Mouse (Mus musculus) forebrain, postnatal 0 days (tissue): Measurements from ENCODE around the gene Cdk19. TPM values are rescaled to one million over a fixed set of nuclear protein-coding genes. Genes with fewer than 3 reads are reported as not detected.
A peak's percentile ranks its signal among the peaks of the same experiment; 100 is the strongest.

Experiments used
- ATAC-seq: fragments of 200-750 bp; cut with Nextera tagmentation; 2 replicates; pipeline ENCODE4 v1.8.0; 2017; ENCODE audit warnings: mild to moderate bottlenecking, moderate library complexity
- DNase-seq: peaks from one replicate; pipeline ENCODE4 v3.0.0-alpha.2; 2015
- H3K27ac ChIP-seq: fragments of 300-500 bp; sonication (generic); 2 replicates; pipeline ENCODE4 v1.5.1; 2014; ENCODE audit warnings: low read depth, mild to moderate bottlenecking, antibody characterized with exemption, low read length, moderate library complexity, mixed read lengths
- H3K27me3 ChIP-seq: fragments of 300-500 bp; sonication (generic); 2 replicates; pipeline ENCODE4 v1.6.1; 2014; ENCODE audit warnings: mild to moderate bottlenecking, low read length, mixed read lengths; ENCODE audit not compliant: insufficient read depth
- H3K36me3 ChIP-seq: fragments of 300-500 bp; sonication (generic); 2 replicates; pipeline ENCODE4 v1.6.1; 2014; ENCODE audit warnings: mild to moderate bottlenecking, moderate library complexity; ENCODE audit not compliant: insufficient read depth
- H3K4me1 ChIP-seq: fragments of 300-500 bp; sonication (generic); 2 replicates; pipeline ENCODE4 v1.6.1; 2014; ENCODE audit warnings: antibody characterized with exemption; ENCODE audit not compliant: insufficient read depth
- H3K4me2 ChIP-seq: fragments of 300-500 bp; sonication (generic); 2 replicates; pipeline ENCODE4 v1.6.1; 2014; ENCODE audit warnings: low read depth, mild to moderate bottlenecking, moderate library complexity
- H3K4me3 ChIP-seq: fragments of 300-500 bp; sonication (generic); 2 replicates; pipeline ENCODE4 v1.5.1; 2014; ENCODE audit warnings: low read depth, low read length, mixed read lengths
- H3K9ac ChIP-seq: fragments of 300-500 bp; sonication (generic); 2 replicates; pipeline ENCODE4 v1.6.1; 2014; ENCODE audit warnings: mild to moderate bottlenecking
- H3K9me3 ChIP-seq: fragments of 300-500 bp; sonication (generic); 2 replicates; pipeline ENCODE4 v1.6.1; 2016; ENCODE audit warnings: low read length
- CTCF ChIP-seq: sonication (generic); IDR thresholded peaks from 2 replicates; pipeline ENCODE4 v1.5.1; 2016; ENCODE audit warnings: antibody characterized with exemption, control low read depth, low read depth
- WGBS: fragments of 180-500 bp; shearing (Covaris S2); extraction: QIAGEN DNeasy Blood & Tissue Kit; methylation state at CpG from one replicate; pipeline ENCODE4 v1.1.7; 2014; 5-methylcytosine and 5-hydroxymethylcytosine counted together
- polyA plus RNA-seq: library from polyadenylated mRNA; unstranded; fragments of >200 nt; fragmentation: Nextera tagmentation; extraction: Ambion mirVana; gene quantifications from 2 replicates; pipeline ENCODE4 v1.2.1, GENCODE M21; 2015
- total RNA-seq: library from RNA; depleted of rRNA; stranded (reverse); fragments of >200 nt; gene quantifications from 2 replicates; pipeline ENCODE4 v1.2.3, GENCODE M21; 2014

Gene Cdk19
- total and polyA plus RNA-seq, 2 experiments from 2014 or later, result 11.5 to 33.7 TPM

DNA sequence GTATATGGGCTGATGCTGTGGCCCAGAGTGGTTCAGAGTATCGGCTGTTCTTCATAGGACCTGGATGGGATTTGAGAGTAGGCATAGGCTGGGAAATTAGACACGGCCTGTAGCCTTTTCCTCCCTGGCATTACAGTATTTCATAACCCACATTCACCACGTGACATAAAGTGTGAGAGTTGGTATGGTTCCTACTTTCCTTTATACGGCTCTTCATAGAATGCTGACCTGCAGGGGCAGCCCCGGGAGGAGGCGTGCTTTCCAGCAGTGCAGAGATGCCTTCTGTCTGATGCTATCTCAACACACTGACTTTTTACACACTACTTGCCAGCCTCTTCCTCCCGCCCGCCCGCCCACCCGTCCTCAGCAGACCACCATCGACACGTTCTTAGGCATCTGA is 96.0 kb downstream of the Cdk19 start:
- WGBS, result 89% methylated on average over 12 of the region's 12 CpGs

DNA sequence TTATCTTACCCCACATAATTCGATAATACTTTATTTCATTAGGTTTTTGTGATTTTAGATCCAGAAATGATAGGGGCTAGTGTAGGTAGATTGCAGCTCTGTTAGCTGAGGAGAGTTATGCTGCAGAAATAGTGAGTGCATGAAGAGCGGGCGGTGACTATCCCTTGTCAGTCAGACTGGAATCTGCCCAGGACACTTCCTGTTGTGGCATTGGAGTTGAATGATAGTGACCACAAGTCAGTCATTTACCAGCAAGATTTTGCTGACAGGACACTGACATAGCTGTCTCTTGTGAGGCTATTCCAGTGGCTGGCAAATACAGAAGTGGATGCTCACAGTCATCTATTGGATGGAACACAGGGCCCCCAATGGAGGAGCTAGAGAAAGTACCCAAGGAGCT is 97.8 kb downstream of the Cdk19 start:
- no peak for TF ChIP-seq CTCF
- Histone ChIP-seq H3K4me3 (no peak overlapping the region), H3K36me3 (no peaks in the 10 kb centered on the region), H3K4me1 (no peaks in the 10 kb centered on the region), H3K9ac (no peak overlapping the region), H3K9me3 (no peaks in the 10 kb centered on the region), H3K27me3 (no peaks in the 10 kb centered on the region), H3K27ac (no peak overlapping the region), H3K4me2 (no peak overlapping the region)
- ATAC-seq (no peak), DNase-seq (no peak)
- WGBS, result 98% methylated on average over 3 of the region's 3 CpGs

More for the DNA sequence above, 96.0 kb downstream of the Cdk19 start:
- TF ChIP-seq CTCF, result no peak
- Histone ChIP-seq H3K9me3 (no peaks in the 10 kb centered on the region), H3K36me3 (no peaks in the 10 kb centered on the region), H3K4me2 (no peak overlapping the region), H3K4me3 (no peak overlapping the region), H3K27me3 (no peaks in the 10 kb centered on the region), H3K4me1 (no peaks in the 10 kb centered on the region), H3K9ac (no peak overlapping the region), H3K27ac (no peak overlapping the region)
- DNase-seq (no peak), ATAC-seq (no peak)

DNA sequence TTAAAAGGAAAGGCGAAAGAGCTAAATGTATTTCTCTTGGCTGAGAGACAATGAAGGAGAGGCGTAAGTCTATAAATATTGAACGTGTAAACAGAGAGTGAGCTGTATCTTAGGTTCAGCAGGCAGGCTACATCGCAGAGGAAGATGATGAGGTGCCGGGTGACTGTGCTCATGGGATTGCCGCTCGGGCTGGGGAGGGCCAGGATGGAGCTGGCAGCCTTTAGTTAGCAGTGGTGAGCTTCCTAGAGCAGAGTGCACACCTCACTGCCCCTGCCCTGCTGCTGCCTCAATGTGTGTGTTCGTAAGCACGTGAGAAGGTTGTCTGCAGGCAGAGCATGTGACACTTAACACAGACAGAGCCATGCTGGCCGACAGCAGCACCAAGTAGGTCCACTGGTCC is 101.4 kb downstream of the Cdk19 start:
- Histone ChIP-seq H3K36me3 (no peaks in the 10 kb centered on the region), H3K9me3 (no peaks in the 10 kb centered on the region), H3K27ac (no peak overlapping the region), H3K9ac (no peak overlapping the region), H3K4me1 (peaks cover 3% of the 10 kb centered on the region; the same call in 1 of the 2 replicates), H3K4me2 (no peak overlapping the region), H3K4me3 (no peak overlapping the region), H3K27me3 (no peaks in the 10 kb centered on the region)
- 86% methylated on average over 10 of the region's 10 CpGs for WGBS
- DNase-seq, result no peak
- no peak for TF ChIP-seq CTCF
- no peak for ATAC-seq

DNA sequence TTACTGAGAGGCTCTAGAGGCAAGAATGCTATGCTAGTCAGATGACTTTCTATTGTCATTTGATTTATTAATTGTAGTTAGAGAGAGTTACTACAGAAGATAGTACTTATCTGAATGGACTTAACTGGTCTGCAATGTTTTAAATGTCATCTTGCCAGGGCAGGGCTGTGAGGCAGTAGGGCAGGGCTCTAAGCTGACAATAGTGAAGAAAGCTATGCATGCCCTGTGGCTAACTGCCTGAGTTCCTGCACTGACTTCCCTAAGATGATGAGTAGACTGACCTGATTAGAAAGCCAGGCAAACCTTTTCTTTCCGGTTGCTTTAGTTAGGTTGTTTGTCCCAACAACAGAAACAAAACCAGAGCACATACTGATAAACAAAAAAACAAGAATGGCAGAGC is 102.7 kb downstream of the Cdk19 start:
- Histone ChIP-seq H3K4me3 (no peak overlapping the region), H3K9me3 (no peaks in the 10 kb centered on the region), H3K27me3 (no peaks in the 10 kb centered on the region), H3K4me1 (peaks cover 10% of the 10 kb centered on the region), H3K36me3 (no peaks in the 10 kb centered on the region), H3K27ac (no peak overlapping the region), H3K4me2 (no peak overlapping the region), H3K9ac (no peak overlapping the region)
- no peak for TF ChIP-seq CTCF
- DNase-seq (no peak), ATAC-seq (no peak)
- 63% methylated on average over 1 of the region's 1 CpGs for WGBS

DNA sequence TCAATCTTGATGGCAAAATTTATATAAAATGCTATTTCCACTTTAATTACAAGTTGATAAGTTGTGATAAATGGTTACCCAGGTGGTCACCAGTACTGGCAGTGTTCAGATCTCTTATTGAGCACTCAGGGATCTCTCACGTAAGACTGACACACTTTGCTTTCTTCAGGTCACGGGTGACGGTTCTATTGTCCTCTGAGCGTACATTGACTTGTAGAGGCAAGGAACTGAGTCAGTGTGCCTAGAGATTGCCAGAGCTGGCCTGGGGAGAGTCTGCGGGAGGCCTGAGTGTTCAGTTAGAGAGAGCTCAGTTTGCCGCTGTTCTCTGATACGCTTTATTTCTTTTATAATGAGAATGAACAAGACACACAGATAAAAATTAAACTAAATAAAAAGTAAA is 104.0 kb downstream of the Cdk19 start:
- no peak overlapping the region for H3K4me3 ChIP-seq
- TF ChIP-seq CTCF, result no peak
- H3K9ac ChIP-seq, result no peak overlapping the region
- H3K27me3 ChIP-seq, result no peaks in the 10 kb centered on the region
- H3K4me2 ChIP-seq, result no peak overlapping the region
- H3K4me1 ChIP-seq, result peaks cover 13% of the 10 kb centered on the region
- H3K9me3 ChIP-seq, result no peaks in the 10 kb centered on the region
- no peaks in the 10 kb centered on the region for H3K36me3 ChIP-seq
- no peak overlapping the region for H3K27ac ChIP-seq
- WGBS, result 16% methylated on average over 7 of the region's 7 CpGs
- DNase-seq (no peak), ATAC-seq (no peak)

DNA sequence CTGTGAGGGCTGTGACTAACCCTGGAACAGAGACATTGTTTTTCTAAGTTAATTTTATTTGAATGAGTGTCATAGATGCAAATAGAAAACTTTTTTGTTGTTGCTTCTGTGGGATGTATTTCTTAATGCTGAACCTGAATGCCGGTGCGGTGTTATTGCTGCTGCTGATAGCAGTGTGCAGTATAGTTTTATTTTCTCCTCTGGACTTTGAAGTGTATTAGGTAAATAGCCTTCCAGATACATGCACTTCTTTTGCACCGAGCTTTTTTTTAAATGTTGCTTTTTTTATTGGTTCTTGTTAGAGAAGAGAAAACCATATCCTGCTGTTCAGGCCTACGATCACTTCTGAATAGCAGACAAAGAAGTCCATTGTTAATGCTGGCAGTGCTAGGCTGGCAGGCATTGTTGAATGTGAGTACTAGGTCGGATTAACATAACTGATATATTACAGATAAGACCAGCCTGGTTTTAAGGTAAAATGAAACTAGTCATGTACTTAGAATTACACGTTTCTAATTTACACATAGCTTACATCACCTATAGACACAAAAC is 104.5 kb downstream of the Cdk19 start:
- WGBS, result 9% methylated on average over 6 of the region's 6 CpGs
- H3K9ac ChIP-seq, result no peak overlapping the region
- peaks cover 13% of the 10 kb centered on the region for H3K4me1 ChIP-seq
- no peak overlapping the region for H3K4me2 ChIP-seq
- H3K9me3 ChIP-seq, result no peaks in the 10 kb centered on the region
- ATAC-seq (no peak), DNase-seq (peak; percentile 27)
- no peak overlapping the region for H3K27ac ChIP-seq
- TF ChIP-seq CTCF, result no peak
- no peak overlapping the region for H3K4me3 ChIP-seq
- no peaks in the 10 kb centered on the region for H3K36me3 ChIP-seq
- no peaks in the 10 kb centered on the region for H3K27me3 ChIP-seq

DNA sequence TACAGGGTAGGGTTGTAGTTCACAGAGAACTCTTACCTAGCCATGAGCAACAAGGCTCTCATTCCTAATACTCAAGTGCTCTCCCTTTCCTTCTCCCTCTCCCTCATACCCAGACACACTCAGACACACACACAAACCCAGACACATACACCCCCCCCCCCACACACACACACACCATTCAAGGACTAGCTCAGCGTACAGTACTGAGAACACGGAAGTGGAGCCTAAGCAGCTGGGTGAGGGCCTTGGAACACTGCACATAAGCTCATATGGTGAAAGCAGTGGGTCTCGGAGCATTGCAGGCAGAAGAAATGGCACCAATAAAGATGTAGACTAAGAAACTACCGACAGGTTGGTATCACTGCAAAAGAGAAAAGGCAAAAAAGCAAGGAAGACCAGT is 105.2 kb downstream of the Cdk19 start:
- TF ChIP-seq CTCF, result no peak
- Histone ChIP-seq H3K4me2 (no peak overlapping the region), H3K9me3 (no peaks in the 10 kb centered on the region), H3K36me3 (no peaks in the 10 kb centered on the region), H3K27ac (no peak overlapping the region), H3K27me3 (no peaks in the 10 kb centered on the region), H3K4me3 (no peak overlapping the region), H3K4me1 (peaks cover 13% of the 10 kb centered on the region), H3K9ac (no peak overlapping the region)
- ATAC-seq, result no peak
- 87% methylated on average over 4 of the region's 4 CpGs for WGBS
- no peak for DNase-seq
